Mouse (Mus musculus): ENCODE results near the gene Acot1. TPM values are rescaled to one million over a fixed set of nuclear protein-coding genes. Genes with fewer than 3 reads are reported as not detected.

Acot1 gene
- polyA plus RNA-seq (2017; shearing (Covaris generic)) = 1 to 10 TPM in 1 of 2 experiments, under 1 TPM in 1; 0.51 to 2.5 TPM

DNA sequence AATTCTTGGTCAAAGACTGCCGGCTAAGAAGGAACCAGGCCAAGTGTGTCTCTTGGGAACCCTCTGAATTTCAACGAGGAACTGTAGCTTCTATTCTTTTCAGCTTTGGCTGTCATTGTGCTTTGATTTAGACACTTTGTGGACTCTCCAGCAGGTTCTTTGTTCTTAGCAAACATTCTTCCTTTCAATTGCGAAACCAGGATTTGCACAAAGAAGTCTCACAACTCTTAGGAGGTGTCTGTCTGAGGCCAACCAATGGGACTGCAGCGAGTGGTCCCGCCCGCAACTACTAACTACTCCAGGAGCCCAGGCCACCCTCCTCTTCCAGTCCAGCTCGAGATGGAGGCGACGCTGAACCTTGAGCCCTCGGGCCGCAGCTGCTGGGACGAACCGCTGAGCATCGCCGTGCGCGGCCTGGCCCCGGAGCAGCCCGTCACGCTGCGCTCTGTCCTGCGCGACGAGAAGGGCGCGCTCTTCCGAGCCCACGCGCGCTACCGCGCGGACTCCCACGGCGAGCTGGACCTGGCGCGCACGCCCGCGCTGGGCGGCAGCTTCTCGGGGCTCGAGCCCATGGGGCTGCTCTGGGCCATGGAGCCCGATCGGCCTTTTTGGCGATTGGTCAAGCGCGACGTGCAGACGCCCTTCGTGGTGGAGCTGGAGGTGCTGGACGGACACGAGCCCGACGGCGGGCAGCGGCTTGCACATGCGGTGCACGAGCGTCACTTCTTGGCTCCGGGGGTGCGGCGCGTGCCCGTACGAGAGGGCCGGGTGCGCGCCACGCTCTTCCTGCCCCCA is at the start of gene Acot1:
Gene Acot1, plus strand, starts transcription at position 320 of the 795 bp plus-strand sequence.

DNA sequence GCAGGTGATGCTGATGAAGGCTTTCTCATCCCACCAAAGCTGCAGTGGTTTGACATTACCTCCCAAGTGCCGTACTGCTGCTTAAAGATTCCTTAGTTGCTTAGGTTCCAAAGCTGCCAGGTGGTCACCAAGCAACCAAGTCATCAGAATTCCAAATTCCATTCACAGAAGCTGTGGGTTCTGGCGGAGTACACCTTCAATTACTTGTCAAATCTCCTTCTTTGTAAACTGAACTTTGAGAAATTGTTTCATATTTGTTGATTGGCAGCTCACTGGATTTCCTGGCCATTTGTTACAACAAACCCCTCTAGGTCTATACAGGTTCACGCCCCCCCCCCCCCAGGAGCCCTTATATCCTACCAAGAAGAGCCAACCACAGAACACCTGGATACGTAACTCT is 24.5 kb upstream of the Acot1 start, which contains the start of gene Heatr4:
Gene Heatr4, minus strand, starts transcription at position 101 of the 400 bp plus-strand sequence.

GRCm38 (mm10) chr12:83987583-83988441 is 21.5 kb upstream of the Acot1 start, which contains the start of gene Acot2:
TSS of gene Acot2 (plus strand) at chr12:83987861.

DNA sequence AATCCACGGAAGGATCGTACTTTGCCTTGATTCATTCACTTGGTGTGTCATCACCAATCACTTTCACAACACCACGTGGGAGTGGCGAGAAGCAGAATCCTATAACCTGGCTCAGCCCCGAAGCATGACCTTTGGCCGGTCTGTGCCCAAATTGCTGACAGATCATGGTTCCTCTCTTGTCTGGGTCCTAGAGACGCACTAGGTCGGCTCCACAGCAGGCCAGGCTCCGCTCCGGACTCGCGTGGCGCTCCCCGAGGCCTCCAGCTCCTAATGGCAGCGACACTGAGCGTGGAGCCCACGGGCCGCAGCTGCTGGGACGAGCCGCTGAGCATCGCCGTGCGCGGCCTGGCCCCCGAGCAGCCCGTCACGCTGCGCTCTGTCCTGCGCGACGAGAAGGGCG is 29.0 kb downstream of the Acot1 start, which contains the start of gene Acot4:
Gene Acot4, plus strand, starts transcription at position 139 of the 400 bp plus-strand sequence.

GRCm38 (mm10) chr12:84038691-84039111 is 29.4 kb downstream of the Acot1 start, which contains the start of gene Gm49366:
TSS of gene Gm49366 (plus strand) at chr12:84038935.

GRCm38 (mm10) chr12:84051937-84052474 is 42.7 kb downstream of the Acot1 start, which contains the start of gene Acot3:
TSS of gene Acot3 (plus strand) at chr12:84052144.

Other genes with a start within 250 kb of the Acot1 start
- 1 to 10 TPM in 1 of 2 experiments, not detected in 1; 1.1 TPM for gene Papln, start 245.9 kb upstream of the Acot1 start, polyA plus RNA-seq (2017; shearing (Covaris generic))
- 10 to 100 TPM; 39.0 to 44.4 TPM for gene Numb, start 87.6 kb upstream of the Acot1 start, polyA plus RNA-seq (2017; shearing (Covaris generic))
- 10 to 100 TPM; 24.4 to 39.3 TPM for gene Riox1, start 58.9 kb upstream of the Acot1 start, polyA plus RNA-seq (2017; shearing (Covaris generic))
- gene Heatr4, start 24.6 kb upstream of the Acot1 start, polyA plus RNA-seq (2017; shearing (Covaris generic)) = under 1 TPM in 1 of 2 experiments, not detected in 1; 0.51 TPM
- 1 to 10 TPM; 5.2 to 6.3 TPM for gene Acot2, start 21.6 kb upstream of the Acot1 start, polyA plus RNA-seq (2017; shearing (Covaris generic))
- 1 to 10 TPM; 1.0 to 3.0 TPM for gene Acot4, start 28.9 kb downstream of the Acot1 start, polyA plus RNA-seq (2017; shearing (Covaris generic))
- not detected for gene Gm49366, start 29.4 kb downstream of the Acot1 start, polyA plus RNA-seq (2017; shearing (Covaris generic))
- under 1 TPM; 0.16 to 0.36 TPM for gene Acot3, start 42.7 kb downstream of the Acot1 start, polyA plus RNA-seq (2017; shearing (Covaris generic))
- gene Acot5, start 59.8 kb downstream of the Acot1 start, polyA plus RNA-seq (2017; shearing (Covaris generic)) = not detected
- gene Acot6, start 91.2 kb downstream of the Acot1 start, polyA plus RNA-seq (2017; shearing (Covaris generic)) = 1 to 10 TPM; 1.9 to 2.1 TPM
- gene Dnal1, start 104.9 kb downstream of the Acot1 start, polyA plus RNA-seq (2017; shearing (Covaris generic)) = under 1 TPM; 0.31 to 0.78 TPM
- gene Pnma1, start 139.0 kb downstream of the Acot1 start, polyA plus RNA-seq (2017; shearing (Covaris generic)) = under 1 TPM in 1 of 2 experiments, not detected in 1; 0.17 TPM
- 10 to 100 TPM; 25.6 to 29.6 TPM for gene Elmsan1, start 209.4 kb downstream of the Acot1 start, polyA plus RNA-seq (2017; shearing (Covaris generic))

Data from inflammation-experienced regulatory T-cells (primary cell).